Mouse (Mus musculus): ENCODE data around the gene Myzap. TPM values are rescaled to one million over a fixed set of nuclear protein-coding genes. Genes with fewer than 3 reads are reported as not detected.

Myzap gene
- polyA plus RNA-seq, 1 experiment from 2014 or later: 6.7 TPM

GRCm38 (mm10) chr9:71466111-71466510 is 126.0 kb downstream of the Myzap start:
- no peak overlapping the region for H3K4me3 ChIP-seq
- H3K4me1 ChIP-seq (replicated peaks): no peaks in the 10 kb centered on the region
- no peak overlapping the region for H3K9ac ChIP-seq
- H3K36me3 ChIP-seq: no peaks in the 10 kb centered on the region
- WGBS: 78% methylated on average over 3 of the region's 3 CpGs
- H3K4me2 ChIP-seq: no peak overlapping the region
- no peak for ATAC-seq (ENCODE audit: low read depth)
- no peaks in the 10 kb centered on the region for H3K27me3 ChIP-seq
- no peak overlapping the region for H3K27ac ChIP-seq (replicated peaks)
- no peaks in the 10 kb centered on the region for H3K9me3 ChIP-seq

DNA sequence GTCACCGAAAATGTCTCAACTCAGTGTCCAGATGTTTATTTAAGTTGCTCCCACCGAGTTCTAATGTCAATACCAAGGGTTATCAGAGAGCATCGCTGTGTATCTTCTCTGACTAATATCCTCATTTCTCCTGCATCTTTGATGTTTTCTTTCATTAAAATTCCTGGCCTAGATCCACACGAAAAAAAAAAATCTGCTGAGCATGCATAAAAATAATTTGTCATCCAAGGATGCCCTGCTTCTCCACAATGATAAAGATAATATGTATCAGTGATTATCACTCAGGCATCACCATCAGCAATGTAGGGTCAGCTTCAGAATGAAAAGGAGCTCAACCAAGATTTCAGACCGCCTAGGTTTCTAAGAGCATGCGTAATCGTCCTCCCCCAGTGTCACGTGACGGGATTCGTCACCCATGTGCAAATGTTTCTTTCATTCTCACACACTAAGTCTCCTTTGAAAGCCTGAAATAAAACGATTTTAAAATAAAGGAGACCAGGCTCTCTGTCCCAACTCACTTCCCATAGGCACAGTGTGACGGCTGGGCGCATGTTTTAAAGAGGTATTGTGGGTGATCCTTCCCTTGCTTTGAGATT is 129.0 kb downstream of the Myzap start:
- no peak overlapping the region for H3K4me2 ChIP-seq
- no peak overlapping the region for H3K4me3 ChIP-seq
- no peak overlapping the region for H3K27ac ChIP-seq (replicated peaks)
- no peaks in the 10 kb centered on the region for H3K9me3 ChIP-seq
- 78% methylated on average over 13 of the region's 13 CpGs for WGBS
- no peaks in the 10 kb centered on the region for H3K4me1 ChIP-seq (replicated peaks)
- no peak overlapping the region for H3K9ac ChIP-seq
- no peak for ATAC-seq (ENCODE audit: low read depth)
- H3K27me3 ChIP-seq: no peaks in the 10 kb centered on the region
- no peaks in the 10 kb centered on the region for H3K36me3 ChIP-seq

- Histone ChIP-seq H3K4me2 (no peak overlapping the region), H3K4me3 (no peak overlapping the region), H3K27me3 (peaks cover 8% of the 10 kb centered on the region; the same call in 1 of the 2 replicates), H3K9me3 (peaks cover 6% of the 10 kb centered on the region; the same call in 1 of the 2 replicates), H3K27ac (replicated peaks) (no peak overlapping the region), H3K9ac (no peak overlapping the region), H3K36me3 (no peaks in the 10 kb centered on the region), H3K4me1 (replicated peaks) (no peaks in the 10 kb centered on the region)
- no peak for ATAC-seq (ENCODE audit: low read depth)
- 74% methylated on average over 4 of the region's 4 CpGs for WGBS
Measured at GRCm38 (mm10) chr9:71456738-71457137, 135.4 kb downstream of the Myzap start.

Other genes starting within 250 kb of the Myzap start
- gene Polr2m, start 106.4 kb downstream of the Myzap start, polyA plus RNA-seq (2015; fragmentation: Nextera tagmentation; extraction: Ambion mirVana): 312 and 350 TPM in 2 replicates
- 8.1 and 8.7 TPM in 2 replicates for gene Cgnl1, start 179.2 kb upstream of the Myzap start, polyA plus RNA-seq (2015; fragmentation: Nextera tagmentation; extraction: Ambion mirVana)

Measured in neural tube, embryonic 13.5 days (tissue).